Comparison of ENCODE assay signal across 8 mouse cellular contexts in genomic region chr19:6996006-6996405, GRCm38 (mm10). TPM values are rescaled to one million over a fixed set of nuclear protein-coding genes. Genes with fewer than 3 reads are reported as not detected.
DNase-seq lines count a peak whose midpoint lies in the region; ATAC-seq and TF ChIP-seq lines count a peak whose summit lies in the region.

Gene Nudt22 (minus strand): TSS chr19:6996117.
Gene Trpt1 (plus strand): TSS chr19:6996131.

- no peak within 1 kb of the TSS for H3K27ac ChIP-seq in CH12.LX (ENCODE audit: insufficient read depth, low read depth)
- H3K27ac ChIP-seq in forebrain, embryonic 11.5 days (ENCODE audit: low read depth, low read length) = peak within 1 kb of the TSS; percentile 14
- peak within 1 kb of the TSS; percentile 87 for H3K27ac ChIP-seq in heart, embryonic 15.5 days
- H3K27ac ChIP-seq in neural tube, embryonic 15.5 days (replicated peaks) = peak within 1 kb of the TSS; percentile 78

- H3K4me3 ChIP-seq in CH12.LX (replicated peaks in 1 of 3; ENCODE audit: low read depth in 2 of 3, low read length in 2 of 3, poor library complexity in 1 of 3) = peak within 1 kb of the TSS; percentile 63 to 90 (median 69)
- peak within 1 kb of the TSS; percentile 49 for H3K4me3 ChIP-seq in forebrain, embryonic 11.5 days (ENCODE audit: low read depth, low read length)
- peak within 1 kb of the TSS; percentile 67 for H3K4me3 ChIP-seq in heart, embryonic 15.5 days
- H3K4me3 ChIP-seq in neural tube, embryonic 15.5 days (replicated peaks) = peak within 1 kb of the TSS; percentile 65

- H3K27me3 ChIP-seq in CH12.LX (replicated peaks) = no peaks in the 10 kb centered on the region
- no peaks in the 10 kb centered on the region for H3K27me3 ChIP-seq in forebrain, embryonic 11.5 days (ENCODE audit: control insufficient read depth, insufficient read depth, low read length)
- H3K27me3 ChIP-seq in heart, embryonic 15.5 days = no peaks in the 10 kb centered on the region
- H3K27me3 ChIP-seq in neural tube, embryonic 15.5 days (replicated peaks) = no peaks in the 10 kb centered on the region

- peak; percentile 83 for DNase-seq in CH12.LX (ENCODE audit: extremely low read depth)
- peak; percentile 68 for DNase-seq in c-Kit-negative CD71-positive TER-119-positive erythroid progenitor cells, embryonic 14.5 days (ENCODE audit: low read depth, low spot score)
- peak; percentile 90 for DNase-seq in forebrain, embryonic 11.5 days (ENCODE audit: low spot score)
- DNase-seq in kidney, postnatal 25 days = peak; percentile 95 to 97
- peak; percentile 91 to 94 for DNase-seq in lung, adult 18-20 months
- peak; percentile 85 for DNase-seq in testis, postnatal 14 days (ENCODE audit: low spot score)

- dilution Hi-C loops in CH12.LX (cut with MboI; ENCODE audit: extremely low pct_ligation_motif_present, extremely low pct_unique_long_range_greater_than_20kb, low sequenced_read_pairs) = no loop called here

- no peak for TF ChIP-seq EP300 in CH12.LX (IDR thresholded peaks at IDR 0.05; ENCODE audit: low read length)

- TF ChIP-seq RAD21 in CH12.LX (IDR thresholded peaks at IDR 0.05; ENCODE audit: low read depth, low read length) = no peak

- TF ChIP-seq POLR2A in CH12.LX (IDR thresholded peaks at IDR 0.05; ENCODE audit: low read depth, low read length) = peak; percentile 61; the same call in 1 of the 2 replicates

- no peaks in the 10 kb centered on the region for H3K79me2 ChIP-seq in CH12.LX (replicated peaks; ENCODE audit: control insufficient read depth, extremely low read depth, insufficient read depth, poor library complexity, severe bottlenecking)

- H3K4me1 ChIP-seq in CH12.LX (ENCODE audit: control insufficient read depth in 1 of 2, insufficient read depth in 2 of 2) = peaks cover 4 to 56% of the 10 kb centered on the region in 2 experiments
- H3K4me1 ChIP-seq in forebrain, embryonic 11.5 days (replicated peaks; ENCODE audit: control insufficient read depth, insufficient read depth, low read length) = peaks cover 18% of the 10 kb centered on the region
- peaks cover 47% of the 10 kb centered on the region for H3K4me1 ChIP-seq in heart, embryonic 15.5 days (replicated peaks)
- peaks cover 54% of the 10 kb centered on the region for H3K4me1 ChIP-seq in neural tube, embryonic 15.5 days

- H3K4me2 ChIP-seq in CH12.LX (ENCODE audit: insufficient read depth, low read depth, poor library complexity, severe bottlenecking) = peak within 1 kb of the TSS; percentile 67
- peak within 1 kb of the TSS; percentile 86 for H3K4me2 ChIP-seq in forebrain, embryonic 11.5 days (ENCODE audit: low read depth, low read length, severe bottlenecking)
- peak within 1 kb of the TSS; percentile 85 for H3K4me2 ChIP-seq in heart, embryonic 15.5 days
- H3K4me2 ChIP-seq in neural tube, embryonic 15.5 days = peak within 1 kb of the TSS; percentile 90

- in situ Hi-C loops in CH12.LX (cut with MboI; ENCODE audit: low pct_ligation_motif_present, low pct_unique_long_range_greater_than_20kb, low sequenced_read_pairs) = no loop called here

- no peak for TF ChIP-seq CTCF in CH12.LX (conservative IDR thresholded peaks at IDR 0.05 in 1 of 2, IDR thresholded peaks at IDR 0.05 in 1 of 2; ENCODE audit: low read depth in 2 of 2, low read length in 2 of 2)

- ATAC-seq in forebrain, embryonic 11.5 days (replicated peaks; ENCODE audit: low FRiP score) = peak; percentile 77
- peak; percentile 70 for ATAC-seq in heart, embryonic 15.5 days (replicated peaks; ENCODE audit: insufficient number of reproducible peaks, insufficient read depth, low FRiP score, low read depth)
- peak; percentile 75 for ATAC-seq in neural tube, embryonic 15.5 days (ENCODE audit: low FRiP score)

- peaks cover 25 to 33% of the 10 kb centered on the region in 2 experiments for H3K36me3 ChIP-seq in CH12.LX (replicated peaks in 1 of 2; ENCODE audit: control insufficient read depth in 1 of 2, insufficient read depth in 1 of 2, low read length in 1 of 2)
- H3K36me3 ChIP-seq in forebrain, embryonic 11.5 days (ENCODE audit: control insufficient read depth, insufficient read depth, low read length) = no peaks in the 10 kb centered on the region; the same call in 1 of the 2 replicates
- H3K36me3 ChIP-seq in heart, embryonic 15.5 days = peaks cover 23% of the 10 kb centered on the region
- peaks cover 19% of the 10 kb centered on the region for H3K36me3 ChIP-seq in neural tube, embryonic 15.5 days

- H3K9me3 ChIP-seq in CH12.LX (replicated peaks; ENCODE audit: low read length) = no peaks in the 10 kb centered on the region
- H3K9me3 ChIP-seq in forebrain, embryonic 11.5 days (ENCODE audit: control insufficient read depth, low read length) = no peaks in the 10 kb centered on the region
- no peaks in the 10 kb centered on the region for H3K9me3 ChIP-seq in heart, embryonic 15.5 days (replicated peaks)
- no peaks in the 10 kb centered on the region for H3K9me3 ChIP-seq in neural tube, embryonic 15.5 days (replicated peaks)

- 2% methylated on average over 24 of the region's 24 CpGs for WGBS in forebrain, embryonic 11.5 days
- 0% methylated on average over 24 of the region's 24 CpGs for WGBS in heart, embryonic 15.5 days
- WGBS in neural tube, embryonic 15.5 days = under 1% methylated on average over 24 of the region's 24 CpGs

- peak within 1 kb of the TSS; percentile 62 for H3K9ac ChIP-seq in CH12.LX (ENCODE audit: insufficient read depth, low read depth)
- peak within 1 kb of the TSS; percentile 65 for H3K9ac ChIP-seq in forebrain, embryonic 11.5 days (ENCODE audit: low read length)
- peak within 1 kb of the TSS; percentile 82 for H3K9ac ChIP-seq in heart, embryonic 15.5 days
- H3K9ac ChIP-seq in neural tube, embryonic 15.5 days (replicated peaks) = peak within 1 kb of the TSS; percentile 78

TF ChIP-seq in CH12.LX, 34 proteins besides CTCF, POLR2A, EP300 and RAD21:
- TF ChIP-seq PAX5 (IDR thresholded peaks at IDR 0.05; ENCODE audit: low read length) (no peak), JUND (conservative IDR thresholded peaks at IDR 0.05; ENCODE audit: low read depth, low read length) (no peak), ETS1 (conservative IDR thresholded peaks at IDR 0.05; ENCODE audit: low read depth, low read length) (no peak), ELF1 (IDR thresholded peaks at IDR 0.05; ENCODE audit: low read depth, low read length) (peak; percentile 78), TBP (conservative IDR thresholded peaks at IDR 0.05; ENCODE audit: low read depth, low read length) (no peak), NELFE (IDR thresholded peaks at IDR 0.05; ENCODE audit: low read depth, low read length) (0 out of 2 replicates have a peak, but pooled peaks have one; percentile 49), MAX (IDR thresholded peaks at IDR 0.05; ENCODE audit: low read length) (no peak), ZMIZ1 (IDR thresholded peaks at IDR 0.05; ENCODE audit: low read depth, low read length) (0 out of 2 replicates have a peak, but pooled peaks have one; percentile 4), TCF12 (IDR thresholded peaks at IDR 0.05; ENCODE audit: low read depth, low read length) (peak; percentile 22; the same call in 1 of the 2 replicates), SIN3A (IDR thresholded peaks at IDR 0.05; ENCODE audit: low read length) (peak; percentile 54; the same call in 1 of the 2 replicates), HCFC1 (IDR thresholded peaks at IDR 0.05; ENCODE audit: low read depth, low read length) (peak; percentile 54)

RNA-seq across cellular contexts. Expression of gene Nudt22, which starts in this region (rescaled TPM):
- total RNA-seq in CH12.LX (2012; rRNA removed) (24.6 and 26.6 TPM in 2 replicates), CH12.LX (2014; rRNA removed) (9.0 and 11.2 TPM in 2 replicates)
- polyA plus RNA-seq in CH12.LX (2012; ENCODE audit: insufficient read length, low read depth) = 10.8 and 11.1 TPM in 2 replicates
- polyA plus RNA-seq in forebrain, embryonic 11.5 days (2014; fragmentation: Nextera tagmentation; extraction: Ambion mirVana) = 13.5 and 14.6 TPM in 2 replicates
- polyA plus RNA-seq in heart, embryonic 15.5 days (2015; fragmentation: Nextera tagmentation; extraction: Ambion mirVana) = 29.9 TPM in 2 replicates
- 24.8 and 25.9 TPM in 2 replicates for polyA plus RNA-seq in neural tube, embryonic 15.5 days (2015; fragmentation: Nextera tagmentation; extraction: Ambion mirVana)

RNA-seq across cellular contexts. Expression of gene Trpt1, which starts in this region (rescaled TPM):
- total RNA-seq in CH12.LX (2012; rRNA removed) (4.1 and 4.7 TPM in 2 replicates), CH12.LX (2014; rRNA removed) (2.8 and 3.4 TPM in 2 replicates)
- 2.1 and 3.1 TPM in 2 replicates for polyA plus RNA-seq in CH12.LX (2012; ENCODE audit: insufficient read length, low read depth)
- polyA plus RNA-seq in forebrain, embryonic 11.5 days (2014; fragmentation: Nextera tagmentation; extraction: Ambion mirVana) = 12.8 and 14.9 TPM in 2 replicates
- 17.4 and 18.0 TPM in 2 replicates for polyA plus RNA-seq in heart, embryonic 15.5 days (2015; fragmentation: Nextera tagmentation; extraction: Ambion mirVana)
- polyA plus RNA-seq in neural tube, embryonic 15.5 days (2015; fragmentation: Nextera tagmentation; extraction: Ambion mirVana) = 16.5 and 22.1 TPM in 2 replicates
